Mouse (Mus musculus) myocyte (in vitro differentiated cells): ENCODE data around the gene Apod.

ENCODE experiments used
- CEBPB ChIP-seq: IDR thresholded peaks from 2 replicates; pipeline ENCODE4 v1.6.1; 2011; ENCODE audit warnings: mild to moderate bottlenecking, moderate library complexity; ENCODE audit not compliant: poor library complexity, insufficient read depth, severe bottlenecking
- E2F4 ChIP-seq: IDR thresholded peaks from one replicate; pipeline ENCODE4 v1.6.1; 2011; ENCODE audit warnings: mild to moderate bottlenecking, control low read depth, moderate library complexity; ENCODE audit not compliant: insufficient read depth
- MAX ChIP-seq: IDR thresholded peaks from one replicate; pipeline ENCODE4 v1.6.1; 2011; ENCODE audit warnings: low read depth, mild to moderate bottlenecking, control low read depth
- MYOG ChIP-seq, 3 experiments: IDR thresholded peaks; one replicate each; pipeline ENCODE4 v1.6.1; 2011; ENCODE audit warnings: control low read depth in 2 of 3, low read depth in 2 of 3, mild to moderate bottlenecking in 2 of 3; ENCODE audit not compliant: insufficient read length in 2 of 3, control insufficient read depth in 1 of 3, insufficient read depth in 1 of 3
- POLR2A ChIP-seq: IDR thresholded peaks from one replicate; pipeline ENCODE4 v1.6.1; 2011; ENCODE audit warnings: low read depth, mild to moderate bottlenecking, control low read depth, moderate library complexity; ENCODE audit not compliant: insufficient read length
- POLR2AphosphoS2 ChIP-seq: IDR thresholded peaks from one replicate; pipeline ENCODE4 v1.6.1; 2011; ENCODE audit warnings: low read depth, control low read depth; ENCODE audit not compliant: insufficient read length
- TCF12 ChIP-seq: IDR thresholded peaks from one replicate; pipeline ENCODE4 v1.6.1; 2011; ENCODE audit warnings: mild to moderate bottlenecking, control low read depth; ENCODE audit not compliant: poor library complexity, insufficient read depth, severe bottlenecking
- TCF3 ChIP-seq: IDR thresholded peaks from one replicate; pipeline ENCODE4 v1.6.1; 2011; ENCODE audit warnings: low read depth, control low read depth; ENCODE audit not compliant: insufficient read length

DNA sequence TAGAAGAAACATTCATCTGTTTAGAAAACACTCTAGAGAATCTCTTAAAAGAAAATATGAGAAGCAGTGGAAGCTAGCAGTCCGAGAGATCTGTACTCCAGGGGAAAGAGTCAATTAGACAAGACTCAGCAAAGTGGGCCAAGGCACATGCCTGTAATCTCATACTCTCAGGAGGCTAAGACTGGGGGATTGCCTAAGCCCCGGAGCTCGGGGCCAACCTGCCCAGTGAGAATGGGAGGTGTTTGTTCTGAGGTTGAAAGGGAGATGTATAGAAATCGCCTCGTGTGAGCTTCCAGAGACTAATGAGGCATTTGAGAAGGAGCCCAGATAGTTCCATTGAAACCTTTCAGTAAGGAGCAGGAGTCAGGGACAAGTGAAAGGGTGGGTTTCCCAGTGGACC is 20.2 kb upstream of the Apod start:
- TF ChIP-seq POLR2A (no peak), MAX (no peak), E2F4 (no peak), POLR2AphosphoS2 (no peak), TCF12 (no peak), CEBPB (no peak), MYOG (IDR thresholded peaks at IDR 0.05; ENCODE audit: control insufficient read depth in 1 of 3, insufficient read depth in 1 of 3, insufficient read length in 2 of 3, low read depth in 2 of 3) (no peak), TCF3 (no peak)
